Mouse (Mus musculus): ENCODE measurements around the gene Ugt1a7c. TPM values are rescaled to one million over a fixed set of nuclear protein-coding genes. Genes with fewer than 3 reads are reported as not detected.

Ugt1a7c gene
- total RNA-seq, 2 experiments from 2014 or later: 7.1 to 11.0 TPM

GRCm38 (mm10) chr1:88233421-88234247 lies 138.8 kb downstream of the Ugt1a7c start:
- ATAC-seq (replicated peaks; ENCODE audit: low FRiP score, poor library complexity, severe bottlenecking): no peak

- ATAC-seq (replicated peaks; ENCODE audit: low FRiP score, poor library complexity, severe bottlenecking): no peak
These were observed 139.4 kb downstream of the Ugt1a7c start for GRCm38 (mm10) chr1:88234248-88234610.

- no peak for ATAC-seq (replicated peaks; ENCODE audit: low FRiP score, poor library complexity, severe bottlenecking)
These were observed 139.8 kb downstream of the Ugt1a7c start for GRCm38 (mm10) chr1:88234646-88235045.

- no peak for ATAC-seq (replicated peaks; ENCODE audit: low FRiP score, poor library complexity, severe bottlenecking)
These were observed 140.4 kb downstream of the Ugt1a7c start for GRCm38 (mm10) chr1:88235046-88235893.

GRCm38 (mm10) chr1:88235894-88236415 lies 141.1 kb downstream of the Ugt1a7c start:
- no peak for ATAC-seq (replicated peaks; ENCODE audit: low FRiP score, poor library complexity, severe bottlenecking)

- no peak for ATAC-seq (replicated peaks; ENCODE audit: low FRiP score, poor library complexity, severe bottlenecking)
These were observed 142.4 kb downstream of the Ugt1a7c start for GRCm38 (mm10) chr1:88237311-88237710.

- ATAC-seq (replicated peaks; ENCODE audit: low FRiP score, poor library complexity, severe bottlenecking): no peak
These were observed 143.9 kb downstream of the Ugt1a7c start for GRCm38 (mm10) chr1:88238771-88239170.

GRCm38 (mm10) chr1:88240072-88240471 lies 145.2 kb downstream of the Ugt1a7c start:
- no peak for ATAC-seq (replicated peaks; ENCODE audit: low FRiP score, poor library complexity, severe bottlenecking)

- ATAC-seq (replicated peaks; ENCODE audit: low FRiP score, poor library complexity, severe bottlenecking): no peak
These were observed 145.7 kb downstream of the Ugt1a7c start for GRCm38 (mm10) chr1:88240579-88240978.

GRCm38 (mm10) chr1:88243861-88244260 lies 149.0 kb downstream of the Ugt1a7c start:
- ATAC-seq (replicated peaks; ENCODE audit: low FRiP score, poor library complexity, severe bottlenecking): no peak

GRCm38 (mm10) chr1:88245881-88246280 lies 151.0 kb downstream of the Ugt1a7c start:
- ATAC-seq (replicated peaks; ENCODE audit: low FRiP score, poor library complexity, severe bottlenecking): no peak

GRCm38 (mm10) chr1:88246386-88246785 lies 151.5 kb downstream of the Ugt1a7c start:
- ATAC-seq (replicated peaks; ENCODE audit: low FRiP score, poor library complexity, severe bottlenecking): no peak

- ATAC-seq (replicated peaks; ENCODE audit: low FRiP score, poor library complexity, severe bottlenecking): no peak
These were observed 152.8 kb downstream of the Ugt1a7c start for GRCm38 (mm10) chr1:88247660-88248059.

- no peak for ATAC-seq (replicated peaks; ENCODE audit: low FRiP score, poor library complexity, severe bottlenecking)
These were observed 153.8 kb downstream of the Ugt1a7c start for GRCm38 (mm10) chr1:88248658-88249057.

- ATAC-seq (replicated peaks; ENCODE audit: low FRiP score, poor library complexity, severe bottlenecking): no peak
These were observed 154.7 kb downstream of the Ugt1a7c start for GRCm38 (mm10) chr1:88249596-88249995.

GRCm38 (mm10) chr1:88250023-88250422 lies 155.2 kb downstream of the Ugt1a7c start:
- no peak for ATAC-seq (replicated peaks; ENCODE audit: low FRiP score, poor library complexity, severe bottlenecking)

- ATAC-seq (replicated peaks; ENCODE audit: low FRiP score, poor library complexity, severe bottlenecking): no peak
These were observed 158.2 kb downstream of the Ugt1a7c start for GRCm38 (mm10) chr1:88253106-88253505.

- no peak for ATAC-seq (replicated peaks; ENCODE audit: low FRiP score, poor library complexity, severe bottlenecking)
These were observed 158.7 kb downstream of the Ugt1a7c start for GRCm38 (mm10) chr1:88253540-88253939.

- ATAC-seq (replicated peaks; ENCODE audit: low FRiP score, poor library complexity, severe bottlenecking): no peak
These were observed 160.1 kb downstream of the Ugt1a7c start for GRCm38 (mm10) chr1:88254793-88255465.

GRCm38 (mm10) chr1:88255466-88255857 lies 160.6 kb downstream of the Ugt1a7c start:
- no peak for ATAC-seq (replicated peaks; ENCODE audit: low FRiP score, poor library complexity, severe bottlenecking)

Data from erythroblast, adult 5-6 weeks (primary cell).